Mouse (Mus musculus): ENCODE data around the gene Gm13769.
"Not testable (repeated sequence)": the region's sequence is repeated elsewhere in the genome, so short reads cannot be mapped to it uniquely, and the experiment has no call there.

DNA sequence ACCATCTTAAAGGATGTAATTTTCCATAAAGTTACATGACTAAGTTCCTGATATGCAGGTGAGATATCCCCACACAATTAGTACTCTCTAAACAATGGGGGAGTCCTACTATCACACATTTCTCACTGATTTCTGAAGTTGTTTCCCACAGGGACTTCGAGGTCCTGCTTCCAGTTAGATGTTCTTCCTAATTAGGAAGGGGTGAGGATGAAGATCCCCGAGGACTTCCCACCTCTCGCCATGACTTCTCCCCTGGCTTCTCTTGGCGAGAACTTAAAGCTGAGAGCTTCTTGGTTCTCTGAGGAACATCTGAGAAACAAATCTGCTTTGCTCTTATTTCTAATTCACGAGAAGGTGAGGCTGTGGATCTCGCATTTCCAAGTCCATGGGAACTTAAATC lies at the start of gene Gm13769:
- TF ChIP-seq CTCF (IDR thresholded peaks at IDR 0.05; ENCODE audit: insufficient read depth, low read length); POLR2A (IDR thresholded peaks at IDR 0.05; ENCODE audit: borderline replicate concordance, extremely low read depth, low read depth, low read length): not testable (repeated sequence)
